Mouse (Mus musculus) ES-E14 (cell line): Measurements from ENCODE around the gene Gm128.

Experiments used
- HCFC1 ChIP-seq: IDR thresholded peaks from 2 replicates; pipeline ENCODE4 v1.6.1; 2012; ENCODE audit warnings: low read length, inconsistent platforms, borderline replicate concordance; ENCODE audit not compliant: insufficient read depth
- MAFK ChIP-seq: IDR thresholded peaks from 2 replicates; pipeline ENCODE4 v1.6.1; 2014; ENCODE audit warnings: mild to moderate bottlenecking, low read depth, low read length, inconsistent platforms; ENCODE audit not compliant: insufficient read depth
- ZC3H11A ChIP-seq: IDR thresholded peaks from 2 replicates; pipeline ENCODE4 v1.6.1; 2012; ENCODE audit warnings: low read depth, mild to moderate bottlenecking, inconsistent platforms, low read length, borderline replicate concordance
- ZNF384 ChIP-seq: IDR thresholded peaks from 2 replicates; pipeline ENCODE4 v1.6.1; 2012; ENCODE audit warnings: low read depth, low read length, inconsistent platforms

- no peak for TF ChIP-seq MAFK
- no peak for TF ChIP-seq ZC3H11A
- TF ChIP-seq ZNF384 = no peak
- no peak for TF ChIP-seq HCFC1
Observed at GRCm38 (mm10) chr3:95261975-95262374, 20.6 kb upstream of the Gm128 start.
